Mouse (Mus musculus): ENCODE results near the gene Dhx16. TPM values are rescaled to one million over a fixed set of nuclear protein-coding genes. Genes with fewer than 3 reads are reported as not detected.

The Dhx16 gene
- polyA plus RNA-seq, 1 experiment from 2014 or later, result 45.1 TPM

DNA sequence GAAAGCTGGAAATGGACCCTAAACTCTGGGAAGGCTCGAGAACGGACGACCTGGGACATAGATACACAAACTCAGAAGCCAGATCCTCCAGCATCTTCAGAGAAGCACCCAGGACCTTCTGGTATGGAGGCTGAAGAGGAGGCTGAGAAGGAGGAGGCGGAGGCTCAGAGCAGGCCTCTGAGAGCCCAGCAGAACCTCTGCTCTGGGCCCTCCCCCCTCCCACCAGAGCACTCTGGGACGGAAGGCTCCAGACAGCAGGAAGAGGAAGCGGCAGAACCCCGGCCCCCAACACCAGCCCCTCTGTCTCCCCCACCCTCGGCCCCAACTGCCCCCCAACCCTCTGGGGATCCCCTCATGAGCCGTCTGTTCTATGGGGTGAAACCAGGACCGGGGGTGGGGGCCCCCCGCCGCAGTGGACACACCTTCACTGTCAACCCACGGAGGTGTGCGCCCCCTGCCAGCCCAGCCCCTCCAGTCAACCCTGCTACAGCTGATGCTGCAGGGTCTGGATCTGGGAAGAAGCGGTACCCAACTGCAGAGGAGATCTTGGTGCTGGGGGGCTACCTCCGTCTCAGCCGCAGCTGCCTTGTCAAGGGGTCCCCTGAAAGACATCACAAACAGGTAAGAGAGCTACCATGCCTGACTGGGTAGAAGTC is 11.3 kb upstream of the Dhx16 start:
- H3K4me2 ChIP-seq (replicated peaks; ENCODE audit: low read depth, low read length), result peak overlapping the region; percentile 83
- peak overlapping the region; percentile 98 for H3K27ac ChIP-seq (ENCODE audit: low read length)
- H3K9me3 ChIP-seq (ENCODE audit: low read length), result peaks cover 4% of the 10 kb centered on the region; the same call in 1 of the 2 replicates
- 0 out of 2 replicates have a peak, but pooled peaks cover 5% of the 10 kb centered on the region for H3K36me3 ChIP-seq (ENCODE audit: insufficient read depth, low read length)
- 28% methylated on average over 16 of the region's 17 CpGs for WGBS
- peaks cover 52% of the 10 kb centered on the region for H3K4me1 ChIP-seq (ENCODE audit: insufficient read depth, low read length)
- H3K4me3 ChIP-seq (ENCODE audit: low read length), result peak overlapping the region; percentile 68
- H3K27me3 ChIP-seq (ENCODE audit: insufficient read depth, low read length), result no peaks in the 10 kb centered on the region
- no peak for ATAC-seq (ENCODE audit: low FRiP score, low TSS enrichment)
- peak overlapping the region; percentile 85 for H3K9ac ChIP-seq (replicated peaks; ENCODE audit: low read length)

DNA sequence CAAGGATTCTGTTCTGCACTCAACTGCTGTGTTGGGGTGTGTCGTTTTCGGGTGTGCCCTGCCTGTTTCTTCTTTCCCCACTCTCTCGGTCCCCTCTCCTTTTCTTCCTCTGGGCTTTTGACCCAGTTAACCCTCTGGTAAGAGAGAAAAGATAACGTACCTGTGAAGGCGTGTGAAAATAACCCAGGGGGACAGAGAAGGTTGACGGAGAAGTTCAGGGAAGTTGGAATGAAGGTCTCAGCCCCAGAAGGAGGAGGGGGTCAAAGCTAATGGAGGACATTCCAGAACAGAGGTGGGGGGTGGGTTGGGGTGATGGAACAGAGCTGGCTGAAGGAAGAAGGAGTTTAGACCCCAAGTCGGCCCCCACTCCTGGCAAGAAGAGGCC is 10.7 kb upstream of the Dhx16 start:
- Histone ChIP-seq H3K9me3 (ENCODE audit: low read length) (peaks cover 4% of the 10 kb centered on the region; the same call in 1 of the 2 replicates), H3K4me2 (replicated peaks; ENCODE audit: low read depth, low read length) (peak overlapping the region; percentile 83), H3K4me1 (ENCODE audit: insufficient read depth, low read length) (peaks cover 56% of the 10 kb centered on the region), H3K36me3 (ENCODE audit: insufficient read depth, low read length) (0 out of 2 replicates have a peak, but pooled peaks cover 5% of the 10 kb centered on the region), H3K4me3 (ENCODE audit: low read length) (peak overlapping the region; percentile 68), H3K9ac (replicated peaks; ENCODE audit: low read length) (peak overlapping the region; percentile 85), H3K27ac (ENCODE audit: low read length) (peak overlapping the region; percentile 98), H3K27me3 (ENCODE audit: insufficient read depth, low read length) (no peaks in the 10 kb centered on the region)
- no peak for ATAC-seq (ENCODE audit: low FRiP score, low TSS enrichment)
- 5% methylated on average over 7 of the region's 7 CpGs for WGBS

GRCm38 (mm10) chr17:35869346-35870067 is 10.1 kb upstream of the Dhx16 start:
- Histone ChIP-seq H3K4me1 (ENCODE audit: insufficient read depth, low read length) (peaks cover 52% of the 10 kb centered on the region), H3K9me3 (ENCODE audit: low read length) (peaks cover 4% of the 10 kb centered on the region; the same call in 1 of the 2 replicates), H3K4me2 (replicated peaks; ENCODE audit: low read depth, low read length) (peak overlapping the region; percentile 83), H3K4me3 (ENCODE audit: low read length) (peak overlapping the region; percentile 68), H3K36me3 (ENCODE audit: insufficient read depth, low read length) (0 out of 2 replicates have a peak, but pooled peaks cover 5% of the 10 kb centered on the region), H3K9ac (replicated peaks; ENCODE audit: low read length) (peak overlapping the region; percentile 85), H3K27me3 (ENCODE audit: insufficient read depth, low read length) (no peaks in the 10 kb centered on the region), H3K27ac (ENCODE audit: low read length) (peak overlapping the region; percentile 98)
- 5% methylated on average over 7 of the region's 7 CpGs for WGBS
- ATAC-seq (ENCODE audit: low FRiP score, low TSS enrichment), result no peak

- no peak for ATAC-seq (ENCODE audit: low FRiP score, low TSS enrichment)
- Histone ChIP-seq H3K9ac (replicated peaks; ENCODE audit: low read length) (peak overlapping the region; percentile 85), H3K27me3 (ENCODE audit: insufficient read depth, low read length) (no peaks in the 10 kb centered on the region), H3K27ac (ENCODE audit: low read length) (peak overlapping the region; percentile 98), H3K36me3 (ENCODE audit: insufficient read depth, low read length) (peaks cover 10% of the 10 kb centered on the region; the same call in 1 of the 2 replicates), H3K4me3 (ENCODE audit: low read length) (peak overlapping the region; percentile 68), H3K9me3 (ENCODE audit: low read length) (peaks cover 4% of the 10 kb centered on the region; the same call in 1 of the 2 replicates), H3K4me1 (ENCODE audit: insufficient read depth, low read length) (peaks cover 44% of the 10 kb centered on the region), H3K4me2 (replicated peaks; ENCODE audit: low read depth, low read length) (peak overlapping the region; percentile 83)
- 55% methylated on average over 9 of the region's 9 CpGs for WGBS
These were observed 9.3 kb upstream of the Dhx16 start for GRCm38 (mm10) chr17:35870151-35870883.

- peak overlapping the region; percentile 85; the same call in 1 of the 2 replicates for H3K9ac ChIP-seq (replicated peaks; ENCODE audit: low read length)
- peak overlapping the region; percentile 68 for H3K4me3 ChIP-seq (ENCODE audit: low read length)
- 82% methylated on average over 8 of the region's 8 CpGs for WGBS
- peaks cover 43% of the 10 kb centered on the region for H3K4me1 ChIP-seq (ENCODE audit: insufficient read depth, low read length)
- ATAC-seq (ENCODE audit: low FRiP score, low TSS enrichment), result no peak
- peak overlapping the region; percentile 83 for H3K4me2 ChIP-seq (replicated peaks; ENCODE audit: low read depth, low read length)
- peak overlapping the region; percentile 98 for H3K27ac ChIP-seq (ENCODE audit: low read length)
- H3K36me3 ChIP-seq (ENCODE audit: insufficient read depth, low read length), result peaks cover 15% of the 10 kb centered on the region; the same call in 1 of the 2 replicates
- H3K9me3 ChIP-seq (ENCODE audit: low read length), result peaks cover 4% of the 10 kb centered on the region; the same call in 1 of the 2 replicates
- no peaks in the 10 kb centered on the region for H3K27me3 ChIP-seq (ENCODE audit: insufficient read depth, low read length)
These were observed 8.5 kb upstream of the Dhx16 start for GRCm38 (mm10) chr17:35870884-35871696.

GRCm38 (mm10) chr17:35873774-35874519 is 5.7 kb upstream of the Dhx16 start:
- Histone ChIP-seq H3K27ac (ENCODE audit: low read length) (peak overlapping the region; percentile 53; the same call in 1 of the 2 replicates), H3K36me3 (ENCODE audit: insufficient read depth, low read length) (peaks cover 16% of the 10 kb centered on the region; the same call in 1 of the 2 replicates), H3K27me3 (ENCODE audit: insufficient read depth, low read length) (no peaks in the 10 kb centered on the region), H3K4me2 (replicated peaks; ENCODE audit: low read depth, low read length) (peak overlapping the region; percentile 44; the same call in 1 of the 2 replicates), H3K4me1 (ENCODE audit: insufficient read depth, low read length) (peaks cover 26% of the 10 kb centered on the region), H3K9me3 (ENCODE audit: low read length) (peaks cover 4% of the 10 kb centered on the region; the same call in 1 of the 2 replicates), H3K4me3 (ENCODE audit: low read length) (peak overlapping the region; percentile 20; the same call in 1 of the 2 replicates), H3K9ac (replicated peaks; ENCODE audit: low read length) (peak overlapping the region; percentile 48; the same call in 1 of the 2 replicates)
- 35% methylated on average over 20 of the region's 21 CpGs for WGBS
- peak; percentile 53; the same call in 1 of the 2 replicates for ATAC-seq (ENCODE audit: low FRiP score, low TSS enrichment)

DNA sequence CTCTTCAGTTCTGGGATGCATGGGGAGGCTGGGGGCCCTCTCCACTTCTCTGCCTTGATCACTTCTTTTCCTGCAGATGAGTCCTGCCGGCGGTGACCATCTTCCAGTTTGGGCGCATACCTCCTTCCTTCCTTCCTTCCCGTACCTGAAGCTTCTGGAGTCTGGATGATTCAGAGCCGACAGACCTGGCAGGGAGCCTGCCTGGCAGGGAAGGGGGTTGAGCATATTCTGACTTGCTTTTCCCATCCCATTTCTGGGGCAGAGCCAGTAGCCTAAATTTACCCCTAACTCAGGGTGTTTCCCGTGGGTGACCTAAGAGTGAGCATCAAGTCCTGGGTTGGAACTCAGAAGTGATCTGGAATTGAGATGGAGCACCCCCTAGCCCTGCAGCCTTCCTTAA is 4.9 kb upstream of the Dhx16 start:
- H3K27ac ChIP-seq (ENCODE audit: low read length), result no peak overlapping the region
- peaks cover 21% of the 10 kb centered on the region for H3K4me1 ChIP-seq (ENCODE audit: insufficient read depth, low read length)
- no peak for ATAC-seq (ENCODE audit: low FRiP score, low TSS enrichment)
- H3K36me3 ChIP-seq (ENCODE audit: insufficient read depth, low read length), result peaks cover 16% of the 10 kb centered on the region; the same call in 1 of the 2 replicates
- no peak overlapping the region for H3K9ac ChIP-seq (replicated peaks; ENCODE audit: low read length)
- no peak overlapping the region for H3K4me3 ChIP-seq (ENCODE audit: low read length)
- H3K4me2 ChIP-seq (replicated peaks; ENCODE audit: low read depth, low read length), result no peak overlapping the region
- WGBS, result 80% methylated on average over 6 of the region's 6 CpGs
- H3K27me3 ChIP-seq (ENCODE audit: insufficient read depth, low read length), result no peaks in the 10 kb centered on the region
- H3K9me3 ChIP-seq (ENCODE audit: low read length), result peaks cover 4% of the 10 kb centered on the region; the same call in 1 of the 2 replicates

- WGBS, result 94% methylated on average over 17 of the region's 17 CpGs
These were observed 3.3 kb downstream of the Dhx16 start for GRCm38 (mm10) chr17:35882924-35883323.

More at GRCm38 (mm10) chr17:35882924-35883323, 3.3 kb downstream of the Dhx16 start:
- Histone ChIP-seq H3K36me3 (ENCODE audit: insufficient read depth, low read length) (peaks cover 57% of the 10 kb centered on the region), H3K27ac (ENCODE audit: low read length) (no peak overlapping the region), H3K4me3 (ENCODE audit: low read length) (no peak overlapping the region), H3K4me1 (ENCODE audit: insufficient read depth, low read length) (peaks cover 12% of the 10 kb centered on the region), H3K27me3 (ENCODE audit: insufficient read depth, low read length) (no peaks in the 10 kb centered on the region), H3K9me3 (ENCODE audit: low read length) (no peaks in the 10 kb centered on the region), H3K9ac (replicated peaks; ENCODE audit: low read length) (no peak overlapping the region), H3K4me2 (replicated peaks; ENCODE audit: low read depth, low read length) (no peak overlapping the region)
- no peak for ATAC-seq (ENCODE audit: low FRiP score, low TSS enrichment)
